Mouse (Mus musculus) forebrain, embryonic 10.5 days (tissue): ENCODE data around the gene Meltf. TPM values are rescaled to one million over a fixed set of nuclear protein-coding genes. Genes with fewer than 3 reads are reported as not detected.
"Not testable (repeated sequence)": the region's sequence is repeated elsewhere in the genome, so short reads cannot be mapped to it uniquely, and the experiment has no call there.

Experiments
- DNase-seq: peaks from one replicate; pipeline ENCODE4 v3.0.0-alpha.2; 2017; ENCODE audit warnings: low spot score; ENCODE audit errors: extremely low spot score
- H3K27ac ChIP-seq: fragments of 300-500 bp; sonication (generic); 2 replicates; pipeline ENCODE4 v1.5.1; 2016; ENCODE audit warnings: mild to moderate bottlenecking
- H3K27me3 ChIP-seq: fragments of 300-500 bp; sonication (generic); 2 replicates; pipeline ENCODE4 v1.6.1; 2016; ENCODE audit warnings: mild to moderate bottlenecking; ENCODE audit not compliant: poor library complexity, severe bottlenecking
- H3K36me3 ChIP-seq: fragments of 300-500 bp; sonication (generic); replicated peaks from 2 replicates; pipeline ENCODE4 v1.6.1; 2016; ENCODE audit warnings: mild to moderate bottlenecking, moderate library complexity
- H3K4me1 ChIP-seq: fragments of 300-500 bp; sonication (generic); 2 replicates; pipeline ENCODE4 v1.6.1; 2016
- H3K4me3 ChIP-seq: fragments of 300-500 bp; sonication (generic); 2 replicates; pipeline ENCODE4 v1.5.1; 2016; ENCODE audit warnings: mild to moderate bottlenecking, moderate library complexity
- H3K9me3 ChIP-seq: fragments of 300-500 bp; sonication (generic); 2 replicates; pipeline ENCODE4 v1.6.1; 2016; ENCODE audit warnings: mild to moderate bottlenecking, moderate library complexity
- WGBS: fragments of 180-500 bp; shearing (Covaris S2); methylation state at CpG from one replicate; pipeline ENCODE4 v1.1.7; 2016; 5-methylcytosine and 5-hydroxymethylcytosine counted together
- polyA plus RNA-seq: library from polyadenylated mRNA; unstranded; fragments of >200 nt; fragmentation: Nextera tagmentation; extraction: Ambion mirVana; gene quantifications from 2 replicates; pipeline ENCODE4 v1.2.1, GENCODE M21; 2016

Gene Meltf
- polyA plus RNA-seq, 1 experiment from 2014 or later, result not detected

- Histone ChIP-seq H3K27me3 (no peaks in the 10 kb centered on the region), H3K27ac (no peak overlapping the region), H3K4me1 (peaks cover 47% of the 10 kb centered on the region), H3K4me3 (no peak overlapping the region), H3K36me3 (peaks cover 21% of the 10 kb centered on the region), H3K9me3 (no peaks in the 10 kb centered on the region)
- WGBS, result 86% methylated on average over 12 of the region's 12 CpGs
- no peak for DNase-seq
Observed at GRCm38 (mm10) chr16:31944698-31945255, 66.2 kb downstream of the Meltf start.

GRCm38 (mm10) chr16:31945372-31945771, 66.8 kb downstream of the Meltf start:
- Histone ChIP-seq H3K4me3 (no peak overlapping the region), H3K27me3 (no peaks in the 10 kb centered on the region), H3K9me3 (no peaks in the 10 kb centered on the region), H3K27ac (no peak overlapping the region), H3K36me3 (peaks cover 25% of the 10 kb centered on the region), H3K4me1 (peaks cover 49% of the 10 kb centered on the region)
- WGBS, result 91% methylated on average over 6 of the region's 6 CpGs
- no peak for DNase-seq

- WGBS, result 89% methylated on average over 6 of the region's 6 CpGs
- H3K9me3 ChIP-seq, DNase-seq, H3K27me3 ChIP-seq, H3K27ac ChIP-seq: not testable (repeated sequence)
- Histone ChIP-seq H3K4me1 (peaks cover 49% of the 10 kb centered on the region), H3K4me3 (peak overlapping the region; percentile 88; the same call in 1 of the 2 replicates), H3K36me3 (peaks cover 32% of the 10 kb centered on the region)
Observed at GRCm38 (mm10) chr16:31945986-31946385, 67.4 kb downstream of the Meltf start.

- Histone ChIP-seq H3K4me3 (peak overlapping the region; percentile 88), H3K9me3 (no peaks in the 10 kb centered on the region), H3K27ac (peak overlapping the region; percentile 92), H3K27me3 (no peaks in the 10 kb centered on the region), H3K4me1 (peaks cover 49% of the 10 kb centered on the region), H3K36me3 (peaks cover 45% of the 10 kb centered on the region)
- WGBS, result 37% methylated on average over 8 of the region's 8 CpGs
- DNase-seq, result no peak
Observed at GRCm38 (mm10) chr16:31947333-31947732, 68.7 kb downstream of the Meltf start.

GRCm38 (mm10) chr16:31947901-31948316, 69.3 kb downstream of the Meltf start:
- Histone ChIP-seq H3K4me3 (peak overlapping the region; percentile 88), H3K27me3 (no peaks in the 10 kb centered on the region), H3K27ac (peak overlapping the region; percentile 92), H3K9me3 (no peaks in the 10 kb centered on the region), H3K4me1 (peaks cover 49% of the 10 kb centered on the region), H3K36me3 (peaks cover 51% of the 10 kb centered on the region)
- WGBS, result under 1% methylated on average over 38 of the region's 38 CpGs
- no peak for DNase-seq

- H3K27ac ChIP-seq, result peak within 1 kb of the TSS; percentile 92
- DNase-seq, result peak; percentile 97
- H3K4me3 ChIP-seq, result peak within 1 kb of the TSS; percentile 88
- peaks cover 49% of the 10 kb centered on the region for H3K4me1 ChIP-seq
- WGBS, result under 1% methylated on average over 55 of the region's 55 CpGs
- H3K27me3 ChIP-seq, result no peaks in the 10 kb centered on the region
- H3K9me3 ChIP-seq, result no peaks in the 10 kb centered on the region
- H3K36me3 ChIP-seq, result peaks cover 53% of the 10 kb centered on the region
Observed at GRCm38 (mm10) chr16:31948345-31948774, 69.8 kb downstream of the Meltf start, which contains the start of the genes 0610012G03Rik and Ncbp2. Gene 0610012G03Rik, minus strand, starts transcription at chr16:31948494. Gene Ncbp2, plus strand, starts transcription at chr16:31948513.

Other genes starting within 250 kb of the Meltf start
- gene Dlg1, start 215.4 kb upstream of the Meltf start, polyA plus RNA-seq, result 30.9 TPM in 2 replicates
- 1.0 and 1.4 TPM in 2 replicates for gene Pigz, start 55.0 kb downstream of the Meltf start, polyA plus RNA-seq
- 88.1 and 91.8 TPM in 2 replicates for gene 0610012G03Rik, start 69.7 kb downstream of the Meltf start, polyA plus RNA-seq
- gene Ncbp2, start 69.7 kb downstream of the Meltf start, polyA plus RNA-seq, result 143 and 146 TPM in 2 replicates
- 19.0 and 21.0 TPM in 2 replicates for gene Senp5, start 124.5 kb downstream of the Meltf start, polyA plus RNA-seq
- gene Pak2, start 200.5 kb downstream of the Meltf start, polyA plus RNA-seq, result 41.0 and 41.3 TPM in 2 replicates
- gene Pigx, start 220.9 kb downstream of the Meltf start, polyA plus RNA-seq, result 153 TPM in 2 replicates
- 41.0 and 44.0 TPM in 2 replicates for gene Cep19, start 221.0 kb downstream of the Meltf start, polyA plus RNA-seq